Mouse (Mus musculus): ENCODE measurements at regions not wholly inside any gene's neighbourhood (a gene's known extent, or its start where the extent isn't known, plus 50 kb on each side); places are given as distances from the start of the nearest gene placed in this dataset.

DNA sequence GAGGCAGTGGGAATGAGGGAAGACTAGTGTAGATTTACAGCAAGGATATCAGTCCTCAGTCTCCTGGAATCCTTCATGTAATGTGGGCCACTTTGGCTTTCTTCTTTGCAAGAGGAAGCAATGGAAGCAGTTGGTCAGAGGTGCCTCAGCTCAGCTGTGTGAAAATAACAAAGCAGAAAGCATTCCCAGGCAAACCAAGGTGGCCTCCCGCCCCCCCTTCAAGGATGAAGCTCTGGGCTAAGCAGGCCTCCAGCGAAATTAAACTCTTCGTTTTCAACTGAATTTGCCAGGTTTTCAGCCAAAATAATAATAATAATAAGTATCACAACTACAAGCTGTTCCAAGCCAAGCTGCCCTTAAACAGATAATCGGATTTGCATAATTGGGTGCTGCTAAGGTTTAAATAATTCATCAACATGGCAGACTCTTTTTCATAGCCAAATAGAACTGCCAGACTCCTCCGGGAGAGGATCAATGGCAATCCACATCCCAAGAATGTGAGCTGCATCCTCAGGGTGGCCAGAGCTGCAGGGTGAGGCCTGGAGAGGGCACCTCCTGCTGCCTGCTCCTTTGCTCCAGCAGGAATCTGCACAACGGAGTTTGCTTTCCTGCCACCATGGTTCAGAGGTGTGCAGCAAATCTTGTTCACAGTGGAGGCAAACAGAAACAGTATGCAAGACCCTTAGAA, 585.9 kb downstream of the Cdk5rap2 start:
- no peak for TF ChIP-seq CTCF (IDR thresholded peaks at IDR 0.05)
- no peak overlapping the region for H3K27ac ChIP-seq
- no peak overlapping the region for H3K4me3 ChIP-seq
- intact Hi-C loops (cut with DNase I): no loop called here
- DNase-seq: no peak

DNA sequence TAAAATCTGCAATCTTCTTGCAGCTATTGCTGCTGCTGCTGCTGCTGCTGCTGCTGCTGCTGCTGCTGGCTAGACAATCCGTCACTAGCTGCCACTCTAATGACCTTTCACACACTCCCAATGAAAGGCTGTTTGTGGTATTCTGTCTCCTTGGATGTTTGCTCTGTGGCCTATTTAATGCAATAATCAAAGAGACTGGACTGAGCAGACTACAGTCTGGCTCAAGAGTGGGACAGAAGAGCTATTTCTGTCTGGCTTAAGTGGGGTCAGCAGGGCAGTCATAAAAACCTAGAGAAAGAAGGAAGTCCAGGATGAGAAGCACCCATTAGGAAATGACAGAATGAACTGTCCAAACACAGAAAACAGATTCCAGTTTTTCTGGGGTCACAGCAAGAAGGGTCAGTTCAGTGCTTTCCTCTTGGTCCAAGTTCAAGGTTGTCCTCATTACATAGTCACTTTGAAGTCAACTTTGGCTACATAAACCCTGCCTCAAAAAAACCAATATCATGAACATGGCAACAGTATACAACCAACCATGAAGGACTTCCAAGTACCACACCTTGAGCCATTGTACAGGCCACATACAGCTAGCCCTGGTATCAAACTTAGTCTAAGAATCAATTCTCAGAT, 586.8 kb downstream of the Cdk5rap2 start:
- intact Hi-C loops (cut with DNase I): no loop called here
- no peak for DNase-seq
- H3K27ac ChIP-seq: no peak overlapping the region
- no peak overlapping the region for H3K4me3 ChIP-seq
- no peak for TF ChIP-seq CTCF (IDR thresholded peaks at IDR 0.05)

DNA sequence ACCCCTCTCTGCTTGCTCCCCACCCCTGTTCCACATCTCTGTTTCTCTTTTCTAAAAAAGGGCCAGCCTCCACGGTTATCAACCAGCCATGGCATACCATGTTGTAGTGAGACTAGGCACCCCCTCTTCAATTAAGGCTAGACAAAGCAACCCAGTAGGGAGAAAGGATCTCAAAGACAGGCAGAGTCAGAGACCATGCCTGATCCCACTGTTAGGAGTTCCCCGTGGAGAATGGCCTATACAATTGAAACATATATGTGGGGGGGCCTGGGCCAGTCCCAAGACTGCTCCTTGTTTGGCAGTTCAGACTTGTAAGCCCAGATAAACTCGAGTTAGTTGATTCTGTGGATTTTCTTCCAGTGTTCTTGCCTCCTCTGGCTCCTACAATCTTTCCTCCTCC, 591.4 kb downstream of the Cdk5rap2 start:
- H3K27ac ChIP-seq: no peak overlapping the region
- TF ChIP-seq CTCF (IDR thresholded peaks at IDR 0.05): no peak
- H3K4me3 ChIP-seq: no peak overlapping the region
- intact Hi-C loops (cut with DNase I): no loop called here
- no peak for DNase-seq

DNA sequence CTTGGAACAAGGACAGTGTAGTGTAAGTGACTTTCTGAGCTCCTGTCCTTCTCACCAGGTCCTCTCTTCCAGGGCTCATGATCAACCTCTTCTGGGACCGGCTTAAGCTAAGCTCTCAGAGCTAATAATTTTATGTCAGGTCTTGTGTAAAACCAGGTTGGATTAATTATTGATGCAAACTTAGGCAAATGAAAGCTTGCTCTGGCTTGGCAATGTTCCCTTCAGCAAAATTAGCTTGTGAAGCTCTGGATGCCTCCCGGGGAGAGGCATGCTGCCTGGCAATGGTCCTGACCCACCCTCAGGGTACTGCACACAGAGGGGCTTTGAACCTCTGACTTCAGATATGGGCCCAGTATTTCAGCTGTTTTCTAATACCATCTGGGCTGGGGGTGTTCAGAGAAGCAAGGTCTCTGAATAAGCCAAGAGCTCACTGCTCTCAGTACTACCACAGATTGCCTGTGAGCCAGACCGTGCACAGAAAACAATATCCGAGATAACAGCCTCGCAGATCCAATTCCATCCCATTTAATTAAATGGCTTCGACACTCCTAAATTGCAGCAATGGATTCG, 624.7 kb downstream of the Cdk5rap2 start:
- Histone ChIP-seq H3K27ac (no peak overlapping the region), H3K4me3 (no peak overlapping the region)
- DNase-seq: no peak
- no peak for TF ChIP-seq CTCF (IDR thresholded peaks at IDR 0.05)
- intact Hi-C loops (cut with DNase I): no loop called here

DNA sequence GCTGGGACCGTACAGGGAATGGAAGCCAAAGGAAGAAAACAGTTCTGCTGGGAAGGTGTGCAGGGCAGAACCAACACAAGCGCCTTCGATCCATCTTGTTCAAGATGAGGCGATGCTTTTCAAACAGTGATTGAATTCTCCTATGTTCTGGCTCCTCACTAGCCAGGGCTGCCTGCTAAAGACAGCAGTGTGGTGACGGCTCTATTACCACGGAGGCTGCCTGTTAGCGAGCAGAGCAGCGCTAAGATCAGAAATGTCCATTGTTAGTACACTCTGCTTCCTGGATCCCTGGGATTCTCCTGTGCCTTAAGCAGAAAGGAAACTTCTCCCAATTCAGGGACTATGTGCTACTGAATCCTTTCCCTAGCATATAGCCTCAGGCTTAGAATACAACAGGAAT, 629.0 kb downstream of the Cdk5rap2 start:
- no peak overlapping the region for H3K4me3 ChIP-seq
- TF ChIP-seq CTCF (IDR thresholded peaks at IDR 0.05): no peak
- no peak for DNase-seq
- intact Hi-C loops (cut with DNase I): no loop called here
- no peak overlapping the region for H3K27ac ChIP-seq

DNA sequence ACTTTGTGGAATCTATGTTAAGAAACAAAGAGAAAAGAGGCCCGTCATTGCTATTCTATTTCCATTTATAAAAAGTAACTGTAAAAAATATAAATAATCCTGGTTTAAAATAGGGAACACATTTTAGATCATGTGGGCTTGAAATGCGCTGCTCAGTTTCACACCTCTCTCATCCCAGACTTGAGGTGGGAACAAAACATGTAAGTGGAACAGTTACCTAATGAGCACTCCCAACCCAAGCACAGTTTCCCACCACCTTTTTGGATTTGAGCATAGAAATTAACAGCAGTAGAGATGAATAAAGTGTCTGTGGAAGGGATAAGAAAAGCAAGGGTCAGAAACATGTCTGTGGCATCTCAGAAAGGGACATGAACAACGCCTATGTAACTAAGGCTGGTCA, 648.4 kb downstream of the Cdk5rap2 start:
- TF ChIP-seq CTCF (IDR thresholded peaks at IDR 0.05): no peak
- intact Hi-C loops (cut with DNase I): no loop called here
- H3K4me3 ChIP-seq: no peak overlapping the region
- no peak overlapping the region for H3K27ac ChIP-seq
- DNase-seq: no peak

DNA sequence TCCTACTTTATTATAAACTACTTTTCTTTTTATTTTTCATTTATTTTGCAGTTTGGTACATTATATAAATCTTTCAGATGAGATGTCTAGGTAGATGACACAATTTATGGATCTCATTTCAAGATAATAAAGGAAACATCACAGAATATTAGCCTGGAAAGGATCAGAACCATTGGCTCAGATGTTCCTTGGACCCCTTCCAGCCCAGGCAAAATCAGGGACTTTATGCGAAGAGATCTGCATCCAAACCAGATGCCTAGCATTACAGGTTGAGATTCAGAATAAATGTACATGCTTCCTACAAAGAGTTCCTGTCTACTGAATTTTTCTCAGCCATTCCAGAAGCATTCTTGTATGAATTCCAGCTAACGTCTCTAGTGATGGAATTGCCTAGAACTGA, 650.6 kb downstream of the Cdk5rap2 start:
- TF ChIP-seq CTCF (IDR thresholded peaks at IDR 0.05): no peak
- no peak for DNase-seq
- no peak overlapping the region for H3K4me3 ChIP-seq
- no peak overlapping the region for H3K27ac ChIP-seq
- intact Hi-C loops (cut with DNase I): no loop called here

DNA sequence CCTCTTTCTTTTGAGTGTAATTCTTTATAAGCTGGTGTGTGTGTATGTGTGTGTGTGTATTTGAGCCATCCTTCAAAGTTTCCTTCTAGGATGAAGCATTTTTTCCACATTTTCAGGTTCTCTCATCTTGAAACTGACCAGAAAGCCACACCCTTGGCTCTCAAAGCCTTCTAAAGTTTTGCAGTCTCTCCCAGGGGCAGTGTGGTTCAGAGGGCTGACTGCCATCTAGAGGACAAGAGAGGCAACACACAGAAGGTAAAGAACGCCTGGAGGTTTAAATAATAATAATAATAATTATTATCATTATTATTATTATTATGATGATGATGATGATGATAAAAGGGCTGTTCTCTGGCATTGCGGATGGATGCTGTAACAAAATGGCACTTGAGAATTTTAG, 655.7 kb downstream of the Cdk5rap2 start:
- Histone ChIP-seq H3K27ac (no peak overlapping the region), H3K4me3 (no peak overlapping the region)
- DNase-seq: no peak
- intact Hi-C loops (cut with DNase I): no loop called here
- peak; percentile 40 for TF ChIP-seq CTCF (IDR thresholded peaks at IDR 0.05)

DNA sequence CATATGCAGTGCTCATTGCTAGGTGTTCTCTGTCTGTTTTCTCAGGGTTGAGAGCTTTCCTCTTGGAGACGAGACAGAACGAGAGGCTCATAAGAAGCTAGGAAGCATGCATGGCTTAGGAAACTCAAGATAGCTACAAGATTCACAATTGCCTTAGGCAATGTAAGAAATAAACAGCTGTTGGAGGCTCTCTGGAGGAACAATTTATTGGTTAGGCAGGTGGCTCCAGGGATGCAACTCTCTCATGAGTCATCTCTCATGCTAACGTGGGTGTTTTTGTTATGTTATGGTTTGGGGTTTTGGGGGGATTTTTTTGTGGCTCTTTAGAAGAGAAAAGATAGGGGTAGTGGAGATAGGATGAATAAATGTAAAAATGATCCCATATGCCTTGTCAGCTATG, 657.2 kb downstream of the Cdk5rap2 start:
- Histone ChIP-seq H3K27ac (no peak overlapping the region), H3K4me3 (no peak overlapping the region)
- intact Hi-C loops (cut with DNase I): no loop called here
- no peak for TF ChIP-seq CTCF (IDR thresholded peaks at IDR 0.05)
- no peak for DNase-seq

DNA sequence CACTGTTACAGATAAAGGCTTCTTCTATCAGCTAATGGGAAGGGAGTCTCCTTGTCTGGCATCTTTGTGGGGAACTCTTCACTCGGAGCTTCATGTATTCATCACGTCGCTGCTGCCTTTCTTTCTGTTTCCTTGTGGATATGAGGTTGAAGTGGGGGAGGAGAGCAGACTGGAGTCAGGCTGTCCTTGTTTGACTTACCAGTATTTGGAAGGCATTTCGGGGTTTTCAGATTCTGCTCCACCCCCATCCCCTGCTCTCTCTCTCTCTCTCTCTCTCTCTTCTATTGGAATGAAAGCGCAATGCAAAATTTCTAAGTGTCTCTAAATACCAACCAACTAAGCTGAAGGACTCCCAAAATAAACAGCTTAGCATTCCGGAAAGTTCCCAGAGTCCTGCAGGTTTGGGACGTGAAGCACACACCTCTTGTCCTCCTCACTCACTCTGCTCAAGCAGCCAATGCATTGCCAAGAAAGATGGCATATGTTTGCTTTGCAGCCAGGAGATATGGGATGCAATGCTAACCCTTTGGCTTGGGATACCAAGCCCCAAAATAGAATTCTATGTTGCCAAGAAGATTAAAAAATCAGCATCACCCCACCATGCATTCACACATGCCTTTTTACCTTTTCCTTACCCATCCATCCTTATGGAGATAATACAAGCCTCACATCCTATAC, 670.3 kb downstream of the Cdk5rap2 start:
- intact Hi-C loops (cut with DNase I): no loop called here
- no peak for TF ChIP-seq CTCF (IDR thresholded peaks at IDR 0.05)
- no peak overlapping the region for H3K4me3 ChIP-seq

More for the DNA sequence above, 670.3 kb downstream of the Cdk5rap2 start:
- H3K27ac ChIP-seq: no peak overlapping the region
- DNase-seq: no peak

Data from gastrocnemius, adult 2 months (tissue).